Mouse (Mus musculus): Measurements from ENCODE around the gene Smpd2. TPM values are rescaled to one million over a fixed set of nuclear protein-coding genes. Genes with fewer than 3 reads are reported as not detected.

Smpd2 gene
- polyA plus RNA-seq, 1 experiment from 2014 or later, result 52.7 TPM

DNA sequence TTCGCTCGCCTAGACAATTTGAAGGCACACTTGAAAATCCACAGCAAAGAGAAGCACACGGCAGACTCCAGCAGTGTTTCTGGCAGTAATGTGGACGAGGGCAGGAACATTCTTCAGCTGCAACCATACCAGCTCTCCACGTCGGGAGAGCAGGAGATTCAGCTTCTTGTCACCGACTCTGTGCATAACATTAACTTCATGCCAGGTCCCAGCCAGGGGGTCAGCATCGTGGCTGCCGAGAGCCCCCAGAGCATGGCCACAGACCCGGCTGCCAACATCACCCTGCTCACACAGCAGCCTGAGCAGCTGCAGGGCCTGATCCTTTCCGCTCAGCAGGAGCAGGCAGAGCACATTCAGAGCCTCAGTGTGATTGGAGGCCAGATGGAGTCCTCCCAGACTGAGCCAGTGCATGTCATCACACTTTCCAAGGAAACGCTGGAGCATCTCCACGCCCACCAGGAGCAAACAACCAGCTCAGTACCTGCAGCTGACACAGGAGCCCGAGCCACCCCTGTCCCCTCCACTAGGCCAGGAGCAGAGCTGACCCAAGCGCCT, 25.7 kb downstream of the Smpd2 start:
- H3K27ac ChIP-seq, result no peak overlapping the region
- H3K9me3 ChIP-seq, result no peaks in the 10 kb centered on the region
- H3K4me1 ChIP-seq, result peaks cover 13% of the 10 kb centered on the region
- H3K4me3 ChIP-seq, result no peak overlapping the region
- no peak for DNase-seq (ENCODE audit: low spot score)
- H3K27me3 ChIP-seq (ENCODE audit: insufficient read depth, poor library complexity, severe bottlenecking), result no peaks in the 10 kb centered on the region
- H3K36me3 ChIP-seq, result peaks cover 34% of the 10 kb centered on the region
- 55% methylated on average over 15 of the region's 15 CpGs for WGBS

DNA sequence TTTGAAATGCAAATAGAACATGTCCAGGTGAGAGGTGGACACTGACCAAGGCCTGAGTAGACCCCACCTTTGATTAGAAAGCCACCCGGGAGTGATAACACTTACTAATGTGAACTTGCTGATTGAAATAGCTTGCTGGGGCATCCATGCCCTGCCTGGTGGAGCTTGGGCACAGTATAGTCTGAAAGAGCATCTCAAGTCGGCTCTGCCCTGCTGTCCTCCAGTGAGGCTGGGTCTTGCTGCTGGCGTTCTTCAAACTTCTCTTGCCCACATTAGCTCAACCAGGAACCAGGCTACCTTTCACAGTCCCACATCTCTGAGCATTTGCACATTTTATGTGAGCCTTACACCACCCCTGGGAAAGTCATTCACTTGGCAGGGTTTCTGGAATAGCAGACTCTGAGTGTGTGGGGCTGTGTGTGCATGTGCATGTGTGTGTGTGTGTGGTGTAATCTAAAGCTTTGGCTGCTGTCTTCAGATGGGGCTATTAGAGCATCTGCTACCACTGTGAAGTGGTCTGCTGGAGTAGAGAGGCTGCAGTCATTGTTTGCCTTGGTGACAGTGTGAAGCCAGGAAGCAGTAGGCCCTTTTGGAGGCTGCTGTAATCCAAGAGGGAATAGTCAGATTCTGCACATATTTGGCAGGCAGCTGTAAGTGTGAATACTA, 29.0 kb downstream of the Smpd2 start:
- DNase-seq (ENCODE audit: low spot score), result no peak
- H3K27ac ChIP-seq, result no peak overlapping the region
- no peaks in the 10 kb centered on the region for H3K27me3 ChIP-seq (ENCODE audit: insufficient read depth, poor library complexity, severe bottlenecking)
- peaks cover 56% of the 10 kb centered on the region for H3K36me3 ChIP-seq
- 84% methylated on average over 3 of the region's 3 CpGs for WGBS
- peaks cover 21% of the 10 kb centered on the region for H3K4me1 ChIP-seq
- H3K9me3 ChIP-seq, result no peaks in the 10 kb centered on the region
- H3K4me3 ChIP-seq, result no peak overlapping the region

DNA sequence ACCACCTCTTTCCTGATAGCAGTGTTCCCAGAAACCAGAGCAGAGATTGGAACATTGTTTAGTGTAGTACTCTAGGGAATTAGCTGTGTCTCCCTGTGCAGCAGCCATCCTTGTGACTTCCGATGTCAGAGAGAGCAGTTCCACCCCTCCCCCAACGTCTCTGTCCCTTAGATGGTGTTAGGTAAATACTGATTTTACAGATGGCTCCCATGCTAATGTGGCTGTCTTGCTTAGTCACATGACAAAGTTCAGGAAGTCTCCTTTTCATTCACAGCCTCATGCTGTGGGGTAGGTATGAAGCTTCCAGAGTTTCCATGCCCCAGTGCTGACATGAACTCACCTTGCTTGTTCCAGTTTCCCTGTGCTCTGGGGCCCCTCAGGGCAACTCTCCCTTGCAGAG, 29.7 kb downstream of the Smpd2 start:
- H3K4me3 ChIP-seq, result no peak overlapping the region
- no peaks in the 10 kb centered on the region for H3K9me3 ChIP-seq
- H3K4me1 ChIP-seq, result peaks cover 23% of the 10 kb centered on the region
- WGBS, result 15% methylated on average over 2 of the region's 2 CpGs
- H3K27me3 ChIP-seq (ENCODE audit: insufficient read depth, poor library complexity, severe bottlenecking), result no peaks in the 10 kb centered on the region
- no peak for DNase-seq (ENCODE audit: low spot score)
- H3K27ac ChIP-seq, result no peak overlapping the region
- peaks cover 59% of the 10 kb centered on the region for H3K36me3 ChIP-seq

DNA sequence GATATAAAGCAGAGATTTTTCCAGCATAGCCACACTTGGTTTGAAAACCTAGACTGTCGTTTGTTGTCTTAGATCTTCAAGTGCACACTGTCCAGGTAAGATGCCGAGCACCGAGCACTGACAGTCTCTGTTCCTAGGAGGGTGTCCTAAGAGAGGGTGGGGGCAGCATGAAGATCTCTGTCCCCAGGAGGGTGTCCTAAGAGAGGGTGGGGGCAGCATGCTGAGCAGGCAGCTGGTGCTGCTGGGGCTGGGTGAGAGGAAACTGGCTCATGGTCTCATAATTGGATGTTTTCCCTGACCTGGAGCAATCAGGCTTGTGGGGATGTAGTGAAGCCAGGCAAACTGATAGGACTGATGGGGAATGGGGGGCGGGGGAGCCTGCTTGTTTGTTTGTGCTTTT, 30.2 kb downstream of the Smpd2 start:
- Histone ChIP-seq H3K4me1 (peaks cover 23% of the 10 kb centered on the region), H3K9me3 (no peaks in the 10 kb centered on the region), H3K36me3 (peaks cover 59% of the 10 kb centered on the region), H3K27ac (no peak overlapping the region), H3K27me3 (ENCODE audit: insufficient read depth, poor library complexity, severe bottlenecking) (no peaks in the 10 kb centered on the region), H3K4me3 (no peak overlapping the region)
- no peak for DNase-seq (ENCODE audit: low spot score)
- 70% methylated on average over 4 of the region's 4 CpGs for WGBS

DNA sequence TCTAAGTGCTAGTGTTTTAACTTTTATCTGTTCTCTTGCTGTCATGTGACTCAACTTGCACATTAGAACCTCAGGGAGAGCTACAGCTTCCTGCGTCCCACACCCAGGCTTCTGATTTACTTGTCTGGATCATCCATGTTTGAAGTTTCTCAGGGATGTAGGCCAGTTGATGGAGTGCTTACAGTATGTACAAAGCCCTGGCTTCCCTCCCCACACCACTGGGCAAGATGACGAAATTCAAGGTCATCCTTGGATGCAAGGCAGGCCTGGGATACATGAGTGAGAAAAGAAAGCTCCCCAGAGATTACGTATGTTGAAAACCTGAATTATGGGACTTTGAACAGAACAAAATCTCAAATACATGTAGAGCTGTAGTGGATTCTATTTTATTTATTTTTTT, 37.4 kb downstream of the Smpd2 start:
- no peak overlapping the region for H3K27ac ChIP-seq
- H3K36me3 ChIP-seq, result peaks cover 43% of the 10 kb centered on the region
- no peak overlapping the region for H3K4me3 ChIP-seq
- peaks cover 24% of the 10 kb centered on the region for H3K4me1 ChIP-seq
- DNase-seq (ENCODE audit: low spot score), result no peak
- H3K9me3 ChIP-seq, result no peaks in the 10 kb centered on the region
- WGBS, result 86% methylated on average over 3 of the region's 3 CpGs
- no peaks in the 10 kb centered on the region for H3K27me3 ChIP-seq (ENCODE audit: insufficient read depth, poor library complexity, severe bottlenecking)

DNA sequence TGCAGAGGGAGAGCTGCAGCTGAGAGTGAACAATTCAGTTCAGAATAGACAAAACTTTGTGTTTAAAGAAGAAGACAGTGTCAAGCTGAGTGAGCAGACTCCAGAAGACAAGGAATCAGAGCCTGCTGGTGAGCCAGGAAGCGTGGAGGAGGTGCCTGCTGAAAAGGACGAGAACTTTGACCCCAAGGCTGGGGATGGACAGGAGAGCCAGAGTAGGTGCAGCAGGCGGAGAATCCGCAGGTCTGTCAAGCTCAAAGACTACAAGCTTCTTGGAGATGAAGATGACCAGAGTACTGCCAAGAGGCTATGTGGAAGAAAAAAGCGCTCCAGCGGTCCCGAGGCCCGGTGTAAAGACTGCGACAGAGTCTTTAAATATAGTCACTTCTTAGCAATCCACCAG, 38.5 kb downstream of the Smpd2 start:
- Histone ChIP-seq H3K4me3 (no peak overlapping the region), H3K4me1 (peaks cover 22% of the 10 kb centered on the region), H3K27ac (0 out of 2 replicates have a peak overlapping the region, but pooled peaks have one; percentile 6), H3K27me3 (ENCODE audit: insufficient read depth, poor library complexity, severe bottlenecking) (no peaks in the 10 kb centered on the region), H3K9me3 (no peaks in the 10 kb centered on the region), H3K36me3 (peaks cover 34% of the 10 kb centered on the region)
- 92% methylated on average over 9 of the region's 9 CpGs for WGBS
- DNase-seq (ENCODE audit: low spot score), result no peak

DNA sequence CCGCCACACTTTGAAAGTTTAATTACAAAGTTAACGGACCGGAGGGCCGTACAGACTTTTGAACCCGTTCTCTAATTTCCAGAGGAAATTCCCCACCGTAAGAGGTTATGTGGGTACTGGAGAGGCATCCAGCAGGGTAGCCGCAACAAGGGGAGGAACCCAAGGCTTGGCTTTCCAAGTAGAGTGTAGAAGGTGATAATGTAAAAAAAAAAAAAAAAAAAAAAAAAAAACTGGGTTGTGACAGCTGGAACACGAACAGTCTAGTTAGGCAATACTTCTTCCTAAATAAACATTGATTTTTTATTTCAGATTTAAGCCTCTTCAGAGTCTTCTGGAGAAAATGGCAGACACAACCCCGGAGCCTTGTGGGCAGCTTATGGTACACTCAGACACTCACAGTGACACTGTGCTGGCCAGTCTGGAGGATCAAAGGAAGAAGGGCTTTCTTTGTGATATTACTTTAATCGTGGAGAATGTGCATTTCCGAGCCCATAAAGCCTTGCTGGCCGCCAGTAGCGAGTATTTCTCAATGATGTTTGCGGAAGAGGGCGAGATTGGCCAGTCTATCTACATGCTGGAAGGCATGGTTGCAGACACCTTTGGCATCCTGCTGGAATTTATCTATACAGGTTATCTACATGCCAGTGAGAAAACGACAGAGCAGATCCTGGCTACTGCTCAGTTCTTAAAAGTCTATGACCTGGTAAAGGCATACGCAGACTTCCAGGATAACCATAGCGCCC, 39.2 kb downstream of the Smpd2 start:
- Histone ChIP-seq H3K27me3 (ENCODE audit: insufficient read depth, poor library complexity, severe bottlenecking) (no peaks in the 10 kb centered on the region), H3K4me1 (peaks cover 16% of the 10 kb centered on the region), H3K9me3 (no peaks in the 10 kb centered on the region), H3K4me3 (peak overlapping the region; percentile 84), H3K36me3 (peaks cover 27% of the 10 kb centered on the region), H3K27ac (peak overlapping the region; percentile 87)
- 54% methylated on average over 18 of the region's 18 CpGs for WGBS
- DNase-seq (ENCODE audit: low spot score), result no peak

DNA sequence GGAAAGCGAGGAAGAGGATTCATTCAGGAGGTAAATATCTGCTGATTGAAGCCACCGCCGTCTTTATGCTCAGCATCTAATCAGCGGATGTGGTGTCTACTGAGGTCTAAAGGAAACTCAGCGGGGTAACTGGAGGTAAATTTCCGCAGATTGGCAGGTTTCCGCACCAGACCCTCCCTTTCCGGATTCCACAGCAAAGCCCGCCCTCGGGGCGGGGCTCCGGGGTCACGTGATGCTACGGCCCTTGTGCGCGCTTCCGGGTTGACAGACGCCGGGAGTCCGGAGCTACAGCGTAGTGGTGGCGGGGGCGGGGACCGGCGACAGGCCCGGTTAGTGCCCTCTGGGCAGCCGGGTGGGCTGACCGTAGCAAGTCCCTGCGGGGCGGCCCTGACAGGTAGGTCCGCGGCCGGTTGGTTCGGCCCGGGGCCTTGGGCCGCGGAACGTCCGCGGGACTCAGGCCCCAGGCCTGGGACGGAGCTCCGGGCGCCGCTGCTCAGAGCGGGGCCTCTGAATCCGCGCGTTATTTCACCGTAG, 40.0 kb downstream of the Smpd2 start, which contains the start of gene Zbtb24:
Zbtb24 (plus strand) TSS at position 247 of the 534 bp plus-strand sequence.
- peak; percentile 98 for DNase-seq (ENCODE audit: low spot score)

DNA sequence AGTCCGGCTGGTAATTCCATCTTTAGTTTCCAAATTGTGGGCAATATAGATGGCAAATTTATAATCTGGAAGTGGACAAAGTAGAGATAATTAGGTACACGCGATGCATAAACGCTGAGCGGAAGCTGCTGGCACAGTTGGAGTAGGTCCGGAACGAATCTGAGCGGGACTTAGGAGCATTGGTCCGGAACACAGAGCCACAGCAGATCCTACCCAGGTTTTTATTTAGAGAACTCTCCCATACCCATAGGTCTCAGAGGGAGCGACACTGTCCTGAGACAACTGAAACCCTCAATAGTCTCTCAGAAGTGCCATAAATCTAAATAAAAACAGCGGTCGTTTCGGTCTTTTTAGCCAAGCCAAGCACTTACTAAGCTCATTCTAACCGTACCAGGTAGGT, 40.5 kb downstream of the Smpd2 start:
- Histone ChIP-seq H3K27me3 (ENCODE audit: insufficient read depth, poor library complexity, severe bottlenecking) (no peaks in the 10 kb centered on the region), H3K27ac (peak overlapping the region; percentile 87), H3K4me3 (peak overlapping the region; percentile 84), H3K9me3 (no peaks in the 10 kb centered on the region), H3K4me1 (peaks cover 16% of the 10 kb centered on the region), H3K36me3 (peaks cover 18% of the 10 kb centered on the region)
- no peak for DNase-seq (ENCODE audit: low spot score)
- 21% methylated on average over 14 of the region's 14 CpGs for WGBS

More for the DNA sequence above, 40.0 kb downstream of the Smpd2 start, which contains the start of gene Zbtb24:
- peak within 1 kb of the TSS; percentile 84 for H3K4me3 ChIP-seq
- under 1% methylated on average over 49 of the region's 49 CpGs for WGBS
- peaks cover 16% of the 10 kb centered on the region for H3K4me1 ChIP-seq
- H3K9me3 ChIP-seq, result no peaks in the 10 kb centered on the region
- H3K27ac ChIP-seq, result peak within 1 kb of the TSS; percentile 87
- H3K36me3 ChIP-seq, result peaks cover 22% of the 10 kb centered on the region
- no peaks in the 10 kb centered on the region for H3K27me3 ChIP-seq (ENCODE audit: insufficient read depth, poor library complexity, severe bottlenecking)

DNA sequence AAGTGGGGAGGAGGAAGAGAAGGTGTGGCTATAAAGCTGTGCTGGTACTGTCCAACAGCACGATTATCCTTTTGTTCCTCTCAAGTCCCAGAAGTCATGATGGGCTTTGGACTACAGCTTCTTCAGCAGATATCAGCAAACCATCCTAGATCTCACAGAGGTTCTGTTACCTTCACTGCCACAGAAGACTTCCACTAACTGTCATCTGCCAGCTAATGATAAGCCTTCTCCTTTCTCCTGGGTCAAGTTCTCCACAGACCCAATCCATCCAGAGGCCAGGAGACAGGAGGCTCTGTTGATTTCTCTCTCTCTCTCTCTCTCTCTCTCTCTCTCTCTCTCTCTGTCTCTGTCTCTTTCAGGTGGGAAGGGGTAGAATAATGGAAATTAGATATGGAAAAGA, 42.0 kb downstream of the Smpd2 start:
- 71% methylated on average over 1 of the region's 1 CpGs for WGBS
- no peak for DNase-seq (ENCODE audit: low spot score)

More for the DNA sequence above, 42.0 kb downstream of the Smpd2 start:
- Histone ChIP-seq H3K27ac (no peak overlapping the region), H3K4me3 (no peak overlapping the region), H3K9me3 (no peaks in the 10 kb centered on the region), H3K4me1 (peaks cover 16% of the 10 kb centered on the region), H3K36me3 (peaks cover 15% of the 10 kb centered on the region), H3K27me3 (ENCODE audit: insufficient read depth, poor library complexity, severe bottlenecking) (no peaks in the 10 kb centered on the region)
